Mouse (Mus musculus): ENCODE data around the gene Ccnl1.
A peak's percentile ranks its signal among the peaks of the same experiment; 100 is the strongest.

DNA sequence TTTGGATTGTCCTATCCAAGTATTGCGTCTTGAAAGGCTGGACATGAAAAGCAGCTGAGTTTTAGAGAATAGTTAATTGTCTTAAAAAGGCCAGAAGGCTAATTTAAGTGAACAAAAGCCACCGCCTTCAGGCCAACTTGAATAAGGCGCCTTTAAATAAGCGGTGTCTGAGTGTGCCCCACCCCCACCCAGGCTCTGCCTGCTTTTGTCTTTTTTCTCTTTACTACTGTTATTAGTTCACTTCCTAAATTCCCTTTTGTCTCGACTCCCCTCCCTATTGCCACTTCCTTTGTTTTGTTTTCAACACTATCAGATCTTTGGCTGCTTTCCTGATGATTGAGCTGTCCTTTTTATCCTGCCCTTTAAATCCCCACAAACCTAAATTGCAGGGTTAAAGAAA, 17.3 kb upstream of the Ccnl1 start:
- no peak for TF ChIP-seq CTCF (IDR thresholded peaks at IDR 0.05; ENCODE audit: low read depth, low read length)
- no peak for TF ChIP-seq POLR2A (IDR thresholded peaks at IDR 0.05; ENCODE audit: insufficient read depth, low read length)
- 0 out of 2 replicates have a peak, but pooled peaks have one; percentile 11 for TF ChIP-seq EP300 (IDR thresholded peaks at IDR 0.05; ENCODE audit: insufficient read depth, low read depth, low read length)
